Mouse (Mus musculus): ENCODE data around the gene Atp5g1.

Gene Atp5g1

GRCm38 (mm10) chr11:96028130-96028529 is 47.3 kb downstream of the Atp5g1 start:
- no peak for DNase-seq (ENCODE audit: low read depth, low spot score)

- no peak for DNase-seq (ENCODE audit: low read depth, low spot score)
Measured at GRCm38 (mm10) chr11:96020622-96021021, 54.8 kb downstream of the Atp5g1 start.
